In genomic region chr19:7225096-7225690, GRCm38 (mm10) we compare ENCODE assay signal across 9 mouse cellular contexts.
"Had no signal": no experiment of that assay in that cellular context is flagged by ENCODE, and none has a peak within 500 bp of the region (broad histone marks: within the 10 kb centered on the region; RNA-seq: fewer than 3 reads in every experiment).

No protein-coding gene starts in this region.

- H3K27me3 ChIP-seq: liver, embryonic 12.5 days; midbrain, embryonic 15.5 days; neural tube, embryonic 12.5 days had no signal

- H3K4me1 ChIP-seq: liver, embryonic 12.5 days; midbrain, embryonic 10.5 days; midbrain, embryonic 15.5 days; neural tube, embryonic 12.5 days had no signal

- H3K4me3 ChIP-seq: layer of hippocampus, adult 2 months; liver, embryonic 12.5 days; midbrain, embryonic 10.5 days; midbrain, embryonic 15.5 days; neural tube, embryonic 12.5 days had no signal

- H3K27ac ChIP-seq: layer of hippocampus, adult 2 months; liver, embryonic 12.5 days; midbrain, embryonic 10.5 days; midbrain, embryonic 15.5 days; neural tube, embryonic 12.5 days had no signal

- DNase-seq: lung, embryonic 14.5 days; lung, postnatal 10 days; lung, postnatal 4 days; thymus, postnatal 4 days had no signal

- H3K4me2 ChIP-seq: liver, embryonic 12.5 days; lung, embryonic 14.5 days; midbrain, embryonic 15.5 days; neural tube, embryonic 12.5 days had no signal

- ATAC-seq: liver, embryonic 12.5 days; midbrain, embryonic 15.5 days had no signal

- H3K9me3 ChIP-seq: liver, embryonic 12.5 days; midbrain, embryonic 15.5 days; neural tube, embryonic 12.5 days had no signal

- H3K9ac ChIP-seq: liver, embryonic 12.5 days; lung, embryonic 14.5 days; midbrain, embryonic 15.5 days; neural tube, embryonic 12.5 days had no signal
